Mouse (Mus musculus) hindbrain, embryonic 10.5 days (tissue): ENCODE results near the gene Rpgrip1l. TPM values are rescaled to one million over a fixed set of nuclear protein-coding genes. Genes with fewer than 3 reads are reported as not detected.

Experiments used
- DNase-seq: peaks from one replicate; pipeline ENCODE4 v3.0.0-alpha.2; 2017; ENCODE audit warnings: low spot score
- H3K27ac ChIP-seq: fragments of 300-500 bp; sonication (generic); 2 replicates; pipeline ENCODE4 v1.5.1; 2016; ENCODE audit warnings: mild to moderate bottlenecking, moderate library complexity
- H3K27me3 ChIP-seq: fragments of 300-500 bp; sonication (generic); 2 replicates; pipeline ENCODE4 v1.6.1; 2016; ENCODE audit warnings: mild to moderate bottlenecking; ENCODE audit not compliant: poor library complexity, insufficient read depth, severe bottlenecking
- H3K36me3 ChIP-seq: fragments of 300-500 bp; sonication (generic); 2 replicates; pipeline ENCODE4 v1.6.1; 2016; ENCODE audit warnings: mild to moderate bottlenecking, moderate library complexity
- H3K4me1 ChIP-seq: fragments of 300-500 bp; sonication (generic); replicated peaks from 2 replicates; pipeline ENCODE4 v1.6.1; 2016; ENCODE audit warnings: mild to moderate bottlenecking
- H3K4me3 ChIP-seq: fragments of 300-500 bp; sonication (generic); 2 replicates; pipeline ENCODE4 v1.5.1; 2016; ENCODE audit warnings: mild to moderate bottlenecking, moderate library complexity
- H3K9me3 ChIP-seq: fragments of 300-500 bp; sonication (generic); 2 replicates; pipeline ENCODE4 v1.6.1; 2016; ENCODE audit warnings: mild to moderate bottlenecking, moderate library complexity
- WGBS: fragments of 180-500 bp; shearing (Covaris S2); methylation state at CpG from one replicate; pipeline ENCODE4 v1.1.7; 2016; 5-methylcytosine and 5-hydroxymethylcytosine counted together
- polyA plus RNA-seq: library from polyadenylated mRNA; unstranded; fragments of >200 nt; fragmentation: Nextera tagmentation; extraction: Ambion mirVana; gene quantifications from 2 replicates; pipeline ENCODE4 v1.2.1, GENCODE M21; 2016

Gene Rpgrip1l
- polyA plus RNA-seq: 8.9 and 12.9 TPM in 2 replicates

GRCm38 (mm10) chr8:91312835-91313832, at the start of gene Rpgrip1l, which contains the start of gene Fto:
Gene Rpgrip1l (minus strand): TSS chr8:91313262.
Gene Fto (plus strand): TSS chr8:91313525.
- under 1% methylated on average over 59 of the region's 59 CpGs for WGBS

GRCm38 (mm10) chr8:91360644-91361357, 47.7 kb upstream of the Rpgrip1l start:
- Histone ChIP-seq H3K27me3 (peaks cover 23% of the 10 kb centered on the region), H3K4me3 (no peak overlapping the region), H3K36me3 (0 out of 2 replicates have a peak, but pooled peaks cover 3% of the 10 kb centered on the region), H3K9me3 (no peaks in the 10 kb centered on the region), H3K27ac (no peak overlapping the region), H3K4me1 (peaks cover 50% of the 10 kb centered on the region)
- no peak for DNase-seq
- 93% methylated on average over 10 of the region's 10 CpGs for WGBS

More at GRCm38 (mm10) chr8:91312835-91313832, at the start of gene Rpgrip1l, which contains the start of gene Fto:
- Histone ChIP-seq H3K27me3 (no peaks in the 10 kb centered on the region), H3K27ac (peak within 1 kb of the TSS; percentile 97), H3K4me3 (peak within 1 kb of the TSS; percentile 85), H3K9me3 (no peaks in the 10 kb centered on the region), H3K4me1 (peaks cover 28% of the 10 kb centered on the region), H3K36me3 (peaks cover 6% of the 10 kb centered on the region; the same call in 1 of the 2 replicates)
- DNase-seq: peak; percentile 97

GRCm38 (mm10) chr8:91359511-91359910, 46.4 kb upstream of the Rpgrip1l start:
- DNase-seq: no peak
- Histone ChIP-seq H3K9me3 (no peaks in the 10 kb centered on the region), H3K4me3 (no peak overlapping the region), H3K36me3 (0 out of 2 replicates have a peak, but pooled peaks cover 3% of the 10 kb centered on the region), H3K27ac (no peak overlapping the region), H3K4me1 (peaks cover 50% of the 10 kb centered on the region), H3K27me3 (peaks cover 19% of the 10 kb centered on the region)
- 84% methylated on average over 9 of the region's 9 CpGs for WGBS

- 83% methylated on average over 5 of the region's 5 CpGs for WGBS
- H3K4me3 ChIP-seq: no peak overlapping the region
- H3K4me1 ChIP-seq: peaks cover 40% of the 10 kb centered on the region
- no peaks in the 10 kb centered on the region for H3K9me3 ChIP-seq
- H3K27me3 ChIP-seq: peaks cover 6% of the 10 kb centered on the region
- no peak overlapping the region for H3K27ac ChIP-seq
- H3K36me3 ChIP-seq: 0 out of 2 replicates have a peak, but pooled peaks cover 3% of the 10 kb centered on the region
- no peak for DNase-seq
These were observed 45.0 kb upstream of the Rpgrip1l start for GRCm38 (mm10) chr8:91358016-91358415.

- Histone ChIP-seq H3K4me1 (peaks cover 40% of the 10 kb centered on the region), H3K27me3 (peaks cover 3% of the 10 kb centered on the region; the same call in 1 of the 2 replicates), H3K4me3 (no peak overlapping the region), H3K36me3 (0 out of 2 replicates have a peak, but pooled peaks cover 3% of the 10 kb centered on the region), H3K9me3 (no peaks in the 10 kb centered on the region), H3K27ac (no peak overlapping the region)
- WGBS: 94% methylated on average over 4 of the region's 4 CpGs
- DNase-seq: no peak
These were observed 44.5 kb upstream of the Rpgrip1l start for GRCm38 (mm10) chr8:91357493-91358014.

- H3K27me3 ChIP-seq: no peaks in the 10 kb centered on the region; the same call in 1 of the 2 replicates
- H3K9me3 ChIP-seq: no peaks in the 10 kb centered on the region
- H3K4me3 ChIP-seq: no peak overlapping the region
- H3K4me1 ChIP-seq: peaks cover 40% of the 10 kb centered on the region
- no peak for DNase-seq
- 0 out of 2 replicates have a peak overlapping the region, but pooled peaks have one; percentile 41 for H3K27ac ChIP-seq
- 77% methylated on average over 11 of the region's 11 CpGs for WGBS
- H3K36me3 ChIP-seq: 0 out of 2 replicates have a peak, but pooled peaks cover 3% of the 10 kb centered on the region
These were observed 43.1 kb upstream of the Rpgrip1l start for GRCm38 (mm10) chr8:91355956-91356699.

- 58% methylated on average over 10 of the region's 10 CpGs for WGBS
- H3K27ac ChIP-seq: peak overlapping the region; percentile 68
- peaks cover 43% of the 10 kb centered on the region for H3K4me1 ChIP-seq
- no peaks in the 10 kb centered on the region for H3K9me3 ChIP-seq
- no peak overlapping the region for H3K4me3 ChIP-seq
- H3K36me3 ChIP-seq: 0 out of 2 replicates have a peak, but pooled peaks cover 3% of the 10 kb centered on the region
- H3K27me3 ChIP-seq: no peaks in the 10 kb centered on the region; the same call in 1 of the 2 replicates
- no peak for DNase-seq
These were observed 42.3 kb upstream of the Rpgrip1l start for GRCm38 (mm10) chr8:91355301-91355905.

- peaks cover 43% of the 10 kb centered on the region for H3K4me1 ChIP-seq
- no peaks in the 10 kb centered on the region; the same call in 1 of the 2 replicates for H3K27me3 ChIP-seq
- 0 out of 2 replicates have a peak, but pooled peaks cover 3% of the 10 kb centered on the region for H3K9me3 ChIP-seq
- no peak overlapping the region for H3K27ac ChIP-seq
- peaks cover 9% of the 10 kb centered on the region; the same call in 1 of the 2 replicates for H3K36me3 ChIP-seq
- 94% methylated on average over 4 of the region's 4 CpGs for WGBS
- no peak for DNase-seq
- no peak overlapping the region for H3K4me3 ChIP-seq
These were observed 40.8 kb upstream of the Rpgrip1l start for GRCm38 (mm10) chr8:91353907-91354306.

GRCm38 (mm10) chr8:91353062-91353461, 40.0 kb upstream of the Rpgrip1l start:
- no peak overlapping the region for H3K4me3 ChIP-seq
- no peaks in the 10 kb centered on the region; the same call in 1 of the 2 replicates for H3K27me3 ChIP-seq
- 0 out of 2 replicates have a peak, but pooled peaks cover 3% of the 10 kb centered on the region for H3K9me3 ChIP-seq
- H3K4me1 ChIP-seq: peaks cover 35% of the 10 kb centered on the region
- no peak overlapping the region for H3K27ac ChIP-seq
- WGBS: 85% methylated on average over 5 of the region's 5 CpGs
- DNase-seq: no peak
- H3K36me3 ChIP-seq: peaks cover 6% of the 10 kb centered on the region; the same call in 1 of the 2 replicates

GRCm38 (mm10) chr8:91352598-91352997, 39.5 kb upstream of the Rpgrip1l start:
- no peak for DNase-seq
- no peak overlapping the region for H3K4me3 ChIP-seq
- no peaks in the 10 kb centered on the region for H3K27me3 ChIP-seq
- H3K36me3 ChIP-seq: peaks cover 6% of the 10 kb centered on the region; the same call in 1 of the 2 replicates
- 0 out of 2 replicates have a peak, but pooled peaks cover 3% of the 10 kb centered on the region for H3K9me3 ChIP-seq
- 98% methylated on average over 3 of the region's 3 CpGs for WGBS
- H3K27ac ChIP-seq: no peak overlapping the region
- peaks cover 32% of the 10 kb centered on the region for H3K4me1 ChIP-seq

GRCm38 (mm10) chr8:91350628-91351027, 37.6 kb upstream of the Rpgrip1l start:
- DNase-seq: no peak
- Histone ChIP-seq H3K4me3 (no peak overlapping the region), H3K27ac (no peak overlapping the region), H3K4me1 (peaks cover 17% of the 10 kb centered on the region), H3K36me3 (peaks cover 10% of the 10 kb centered on the region; the same call in 1 of the 2 replicates), H3K27me3 (no peaks in the 10 kb centered on the region), H3K9me3 (0 out of 2 replicates have a peak, but pooled peaks cover 3% of the 10 kb centered on the region)
- WGBS: 75% methylated on average over 7 of the region's 7 CpGs
